Mouse (Mus musculus) CH12.LX (cell line): ENCODE measurements at regions not wholly inside any gene's neighbourhood (a gene's known extent, or its start where the extent isn't known, plus 50 kb on each side); places are given as distances from the start of the nearest gene placed in this dataset.

Source experiments
- CTCF ChIP-seq, 2 experiments: IDR thresholded peaks in 1 of 2; conservative IDR thresholded peaks in 1 of 2; 2 replicates each; pipeline ENCODE4 v1.5.1; 2011 to 2012; ENCODE audit warnings: low read depth in 2 of 2, low read length in 2 of 2, improper control_type of control experiment in 1 of 2, inconsistent platforms in 1 of 2, mild to moderate bottlenecking in 1 of 2, moderate library complexity in 1 of 2
- EP300 ChIP-seq: IDR thresholded peaks from 2 replicates; pipeline ENCODE4 v1.6.1; 2011; ENCODE audit warnings: low read length, improper control_type of control experiment
- HCFC1 ChIP-seq: IDR thresholded peaks from 2 replicates; pipeline ENCODE4 v1.6.1; 2012; ENCODE audit warnings: low read depth, mild to moderate bottlenecking, inconsistent platforms, low read length, improper control_type of control experiment
- JUND ChIP-seq: conservative IDR thresholded peaks from 2 replicates; pipeline ENCODE4 v1.6.1; 2011; ENCODE audit warnings: low read depth, low read length, improper control_type of control experiment
- KAT2A ChIP-seq: IDR thresholded peaks from 2 replicates; pipeline ENCODE4 v1.6.1; 2012; ENCODE audit warnings: low read length, improper control_type of control experiment, inconsistent platforms; ENCODE audit not compliant: insufficient replicate concordance
- MAX ChIP-seq: IDR thresholded peaks from 2 replicates; pipeline ENCODE4 v1.6.1; 2011; ENCODE audit warnings: low read length, improper control_type of control experiment
- MAZ ChIP-seq: IDR thresholded peaks from 2 replicates; pipeline ENCODE4 v1.6.1; 2012; ENCODE audit warnings: low read depth, mild to moderate bottlenecking, inconsistent platforms, low read length, improper control_type of control experiment, moderate library complexity
- NELFE ChIP-seq: IDR thresholded peaks from 2 replicates; pipeline ENCODE4 v1.6.1; 2011; ENCODE audit warnings: low read depth, low read length, improper control_type of control experiment
- POLR2A ChIP-seq: IDR thresholded peaks from 2 replicates; pipeline ENCODE4 v1.6.1; 2011; ENCODE audit warnings: low read depth, mild to moderate bottlenecking, improper control_type of control experiment, low read length

GRCm38 (mm10) chr8:86393835-86394234 lies 186.7 kb downstream of the Abcc12 start:
- TF ChIP-seq CTCF (conservative IDR thresholded peaks at IDR 0.05 in 1 of 2, IDR thresholded peaks at IDR 0.05 in 1 of 2; ENCODE audit: low read depth in 2 of 2, low read length in 2 of 2), result no peak
- no peak for TF ChIP-seq EP300
- no peak for TF ChIP-seq NELFE
- TF ChIP-seq HCFC1, result no peak
- TF ChIP-seq POLR2A, result no peak
- TF ChIP-seq MAX, result no peak
- TF ChIP-seq MAZ, result no peak
- no peak for TF ChIP-seq KAT2A
- TF ChIP-seq JUND, result no peak
